Mouse (Mus musculus) yolk sac, embryonic 10.5 days (tissue): ENCODE data around the gene Zfp382.
"Not testable (repeated sequence)": the region's sequence is repeated elsewhere in the genome, so short reads cannot be mapped to it uniquely, and the experiment has no call there.

Source experiments
- DNase-seq: peaks from one replicate; pipeline ENCODE4 v3.0.0-alpha.2; 2017; ENCODE audit warnings: low spot score

The Zfp382 gene

DNA sequence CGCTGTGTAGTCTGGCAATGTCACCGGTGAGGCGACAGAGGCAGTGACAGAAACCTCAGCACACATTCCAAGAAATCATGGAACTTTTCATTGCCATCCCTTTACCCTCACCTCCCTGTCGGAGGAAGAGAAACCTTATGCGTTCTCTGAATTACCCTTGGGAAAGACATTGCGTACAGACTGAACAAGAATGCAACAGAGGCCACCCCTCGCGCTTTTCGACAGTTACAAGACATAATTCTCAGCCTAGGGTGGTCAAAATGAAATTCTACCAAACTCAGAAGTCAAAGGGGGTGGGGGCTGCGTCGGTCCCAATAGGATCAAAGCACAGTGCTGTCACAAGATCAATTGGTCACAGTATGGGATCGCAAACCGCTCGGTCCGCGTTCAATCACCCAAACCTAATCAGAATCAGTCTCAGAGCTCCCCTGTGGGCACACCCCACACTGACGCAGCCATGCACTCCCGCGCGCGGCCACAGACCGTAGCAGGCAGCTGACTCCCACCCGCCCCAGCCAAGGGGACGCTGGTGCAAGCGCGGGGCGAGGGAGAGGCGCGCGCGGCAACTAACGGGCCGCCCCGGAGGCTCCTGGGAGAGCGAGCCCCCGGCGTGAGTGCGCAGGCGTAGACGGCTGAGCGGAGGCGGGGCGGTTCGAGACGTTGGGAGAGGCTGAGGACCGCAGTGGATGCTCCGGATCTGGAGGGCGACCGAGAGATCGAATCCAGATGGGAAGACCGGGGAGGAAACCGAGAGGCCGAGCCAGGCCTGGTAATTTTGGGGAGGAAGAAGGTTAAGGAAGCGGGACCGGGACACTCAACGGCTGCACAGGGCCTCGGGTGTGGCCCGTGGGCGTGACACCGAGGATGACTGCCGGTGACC lies at the start of gene Zfp382:
Gene Zfp382, plus strand, starts transcription at position 635 of the 880 bp plus-strand sequence.
- peak; percentile 90 for DNase-seq

DNA sequence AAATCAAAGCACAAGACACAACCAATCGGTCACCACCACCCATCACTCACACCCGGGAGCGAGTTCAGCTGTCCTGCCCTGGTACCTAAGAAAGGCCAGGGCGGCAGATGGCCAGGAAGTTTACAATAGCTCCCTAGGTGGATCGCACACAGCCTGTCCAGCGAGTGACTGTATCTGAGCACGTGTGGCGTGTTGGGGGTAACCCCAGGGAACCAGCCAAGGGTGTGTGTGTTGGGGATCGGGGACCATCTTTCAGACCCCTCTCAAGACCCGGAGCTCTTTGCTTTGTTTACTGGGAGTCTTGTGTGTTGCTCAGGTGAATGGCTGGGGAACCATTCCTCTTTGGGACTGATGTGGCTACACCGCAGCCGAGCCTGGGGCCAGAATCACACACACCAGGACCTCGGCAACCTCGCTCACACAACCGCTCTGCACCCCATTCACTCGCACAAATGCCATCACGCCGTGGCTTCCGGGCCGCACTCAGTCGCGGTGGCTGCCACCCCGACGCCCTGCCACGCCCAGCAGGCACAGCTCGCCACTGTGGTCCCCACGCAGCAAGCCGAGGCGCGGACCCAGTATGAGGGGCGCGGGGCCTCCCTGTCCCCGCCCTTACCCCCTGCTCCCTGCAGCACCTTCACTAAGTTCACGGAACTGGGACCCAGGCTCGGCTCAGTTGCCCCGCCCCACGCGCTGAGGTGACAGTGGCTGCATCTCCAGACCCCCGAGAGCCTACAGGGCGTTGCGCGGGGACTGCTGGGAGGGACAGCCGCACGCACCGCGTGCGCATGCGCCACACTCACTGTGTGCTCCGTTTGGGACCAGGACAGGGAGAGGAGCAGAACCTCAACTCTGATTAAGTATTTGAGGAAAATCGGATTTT lies 49.4 kb upstream of the Zfp382 start, which contains the start of gene Zfp82:
Gene Zfp82, minus strand, starts transcription at position 755 of the 883 bp plus-strand sequence.
- peak; percentile 80 for DNase-seq

DNA sequence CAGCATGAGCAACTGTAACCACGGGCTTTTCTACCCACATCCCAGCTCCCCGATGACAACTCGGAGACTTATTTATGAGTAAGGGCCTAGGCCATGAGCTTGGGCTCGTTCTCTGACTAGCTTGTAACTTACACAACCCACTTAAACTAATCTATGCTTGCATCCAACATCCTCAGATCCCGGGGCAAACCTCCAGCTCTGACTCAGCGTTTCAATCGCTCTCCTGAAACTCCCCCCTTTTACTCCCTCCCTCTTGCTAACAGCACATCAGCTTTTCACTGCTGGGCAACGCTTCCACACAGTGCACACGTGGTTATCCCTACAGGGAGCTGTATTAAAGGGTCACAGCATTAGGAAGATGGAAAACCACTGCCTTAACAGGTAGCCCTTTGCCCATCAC lies 35.2 kb upstream of the Zfp382 start:
- no peak for DNase-seq

DNA sequence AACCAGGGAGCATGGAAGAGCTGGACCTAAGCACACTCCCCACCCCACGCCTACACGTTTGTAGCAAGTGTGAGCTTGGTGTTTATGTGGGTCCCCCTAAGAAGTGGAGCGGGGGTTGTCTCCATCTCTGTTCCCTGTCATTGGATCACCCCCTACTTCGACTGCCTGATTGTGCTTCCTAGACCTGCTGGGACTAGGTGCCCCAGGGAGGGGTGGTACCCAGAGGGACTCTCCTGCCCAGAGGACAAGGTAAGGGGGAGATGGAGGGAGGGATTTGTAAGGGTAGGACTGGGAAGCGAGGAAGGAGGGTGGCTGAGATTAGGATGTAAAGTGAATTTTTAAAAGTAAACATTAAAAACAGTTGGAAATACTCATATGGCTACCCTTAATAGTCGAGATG lies 32.3 kb upstream of the Zfp382 start:
- DNase-seq = no peak

DNA sequence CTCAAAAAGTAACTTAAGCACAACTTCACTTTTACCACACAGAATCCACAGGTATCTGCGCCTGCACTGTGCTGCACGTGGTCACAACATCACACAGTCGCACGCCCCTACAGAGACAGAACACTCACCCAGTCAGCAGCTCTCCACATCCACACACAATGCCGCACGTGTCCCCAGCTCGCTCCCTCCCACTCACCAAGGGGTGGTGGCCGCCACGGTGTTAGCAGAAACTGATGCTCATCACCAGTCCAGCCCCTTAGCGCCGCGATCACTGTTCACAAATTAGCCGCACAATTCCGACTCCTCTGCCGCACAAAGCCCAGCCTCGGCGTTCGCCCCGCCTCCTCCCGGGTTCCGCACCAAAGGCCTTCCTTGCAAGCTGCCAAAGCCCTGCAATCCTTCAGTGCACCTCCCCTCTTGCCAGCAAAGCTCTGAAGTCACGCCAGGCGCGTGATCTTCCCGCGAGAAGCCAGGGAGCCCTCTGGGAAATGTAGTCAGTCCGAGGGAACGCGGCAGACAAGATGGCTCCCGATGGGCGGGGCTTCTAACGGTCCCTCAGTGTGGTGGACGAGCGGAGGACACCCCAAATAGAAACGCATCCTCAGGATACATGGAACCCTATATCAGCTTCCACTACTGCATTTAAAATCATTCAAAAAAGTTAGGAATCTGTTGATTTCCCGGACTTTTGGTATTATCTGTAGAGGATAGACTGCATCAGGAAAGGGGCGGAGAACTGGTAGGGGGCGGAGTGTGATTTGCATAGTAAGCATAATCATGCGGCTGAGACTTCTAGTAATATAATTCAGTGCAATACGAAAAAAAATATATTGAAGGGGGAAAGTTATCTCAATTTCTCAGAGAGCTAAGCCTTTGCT lies 31.4 kb upstream of the Zfp382 start, which contains the start of the genes Gm26920 and Zfp566:
Gene Gm26920, minus strand, starts transcription at position 319 of the 878 bp plus-strand sequence.
Gene Zfp566, minus strand, starts transcription at position 436 of the 878 bp plus-strand sequence.
- peak; percentile 99 for DNase-seq

DNA sequence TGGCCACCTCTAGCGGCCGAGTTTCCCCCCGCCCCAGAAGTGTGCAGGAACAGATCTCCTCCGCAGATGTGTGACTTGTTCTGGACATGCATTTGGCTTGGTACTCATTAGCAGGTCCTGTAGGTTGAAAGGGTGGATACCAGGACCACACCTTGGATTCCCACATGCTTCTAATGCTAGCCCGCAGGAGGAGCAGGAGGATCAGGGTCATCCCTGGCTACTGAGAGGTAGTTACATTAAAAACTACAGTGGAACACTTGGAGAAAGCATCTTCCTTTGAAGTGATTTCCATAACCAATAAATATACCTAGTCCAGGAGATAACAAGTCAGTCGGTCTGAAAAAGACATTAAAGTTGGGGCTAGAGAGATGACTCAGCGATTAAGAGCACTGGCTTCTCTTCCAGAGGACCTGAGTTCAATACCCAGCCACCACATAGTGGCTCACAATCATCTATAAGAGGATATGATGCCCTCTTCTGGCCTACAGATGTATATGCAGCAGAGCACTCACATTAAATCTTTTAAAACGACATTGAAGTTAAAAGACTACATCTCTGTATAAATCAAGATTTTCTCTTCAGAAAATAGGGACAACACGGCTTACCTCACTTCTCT lies 30.7 kb upstream of the Zfp382 start:
- DNase-seq = peak; percentile 40

DNA sequence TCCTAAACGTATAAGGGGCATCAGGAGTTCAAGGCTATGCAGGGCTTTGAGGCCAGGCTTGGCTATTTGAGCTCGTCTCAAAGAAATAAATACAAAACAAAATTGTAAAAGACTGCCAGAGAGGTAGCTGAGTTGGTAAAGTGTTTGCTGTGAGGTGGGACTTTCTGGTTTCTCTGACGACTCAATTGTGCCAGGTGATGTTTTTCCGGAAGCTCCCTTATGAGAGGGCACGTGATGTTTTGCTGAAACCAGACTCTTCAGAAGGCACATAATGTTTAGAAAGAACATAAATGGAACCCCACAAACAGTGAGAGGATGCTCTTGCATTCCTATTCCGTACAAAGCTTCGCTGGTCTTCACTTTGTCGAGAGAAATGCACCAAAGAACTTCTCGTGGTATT lies 29.1 kb upstream of the Zfp382 start:
- DNase-seq = no peak

DNA sequence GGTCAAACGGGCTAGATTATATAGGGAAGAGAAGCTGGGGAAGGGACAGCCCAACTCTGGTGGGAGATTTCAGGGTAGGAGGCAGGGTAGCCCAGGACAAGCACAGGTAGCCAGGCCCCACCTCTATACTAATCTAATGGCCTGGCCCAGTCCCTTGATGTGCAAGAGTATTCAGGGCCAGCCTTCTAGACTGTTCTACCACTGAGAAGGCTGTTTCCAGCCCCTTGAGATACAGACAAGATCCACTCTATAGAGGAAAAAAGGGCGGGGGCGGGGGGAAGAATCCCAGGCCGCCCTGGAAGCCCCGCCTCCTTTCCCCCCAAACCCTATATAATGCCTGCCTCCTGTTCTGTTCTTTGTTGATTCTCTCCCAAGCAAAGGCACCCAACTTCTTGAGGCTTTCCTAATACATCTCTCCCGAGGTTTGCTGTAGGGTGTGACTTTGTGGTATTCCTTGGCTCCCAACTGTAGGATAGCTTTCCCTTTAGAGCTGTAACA lies 27.8 kb upstream of the Zfp382 start:
- no peak for DNase-seq

DNA sequence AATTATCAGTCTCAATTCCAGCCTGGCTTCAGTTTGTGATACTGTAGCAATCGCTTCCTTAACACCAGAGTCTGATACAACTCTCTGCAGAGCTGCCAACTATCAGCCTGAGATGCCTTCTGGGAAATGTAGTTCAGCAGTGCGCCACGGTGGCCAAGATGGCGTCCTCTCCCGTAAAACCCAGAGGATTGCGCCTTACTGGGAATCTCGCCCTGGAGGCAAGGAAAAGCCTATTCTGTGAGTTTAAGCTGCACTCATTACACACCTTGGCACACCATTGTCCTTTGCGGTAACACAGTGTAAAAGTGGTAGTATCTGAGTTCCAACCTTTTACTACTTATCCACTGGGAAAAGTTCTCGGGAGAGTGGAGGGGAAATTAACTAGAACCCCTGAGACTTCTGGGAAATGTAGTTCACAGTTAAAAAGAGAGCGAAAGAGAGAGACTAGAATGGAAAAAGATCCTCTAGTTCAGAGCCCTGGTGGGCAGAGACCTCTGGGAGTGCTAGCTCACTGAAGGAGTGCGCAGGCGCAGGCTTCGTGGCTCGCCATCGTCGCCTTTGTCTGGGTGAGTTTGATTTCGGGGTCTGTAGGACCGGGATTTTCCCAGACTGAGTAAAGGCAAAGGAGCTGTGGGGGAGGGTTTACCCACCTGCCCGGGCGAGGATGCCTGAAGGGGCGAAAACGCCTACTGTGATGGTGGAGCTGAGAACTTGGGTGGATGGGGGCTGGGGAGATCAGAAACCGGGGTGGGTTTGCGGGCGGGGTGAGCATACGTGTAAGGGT lies 26.9 kb upstream of the Zfp382 start, which contains the start of gene Zfp260:
Gene Zfp260, plus strand, starts transcription at position 132 of the 784 bp plus-strand sequence.
- DNase-seq = peak; percentile 93

DNA sequence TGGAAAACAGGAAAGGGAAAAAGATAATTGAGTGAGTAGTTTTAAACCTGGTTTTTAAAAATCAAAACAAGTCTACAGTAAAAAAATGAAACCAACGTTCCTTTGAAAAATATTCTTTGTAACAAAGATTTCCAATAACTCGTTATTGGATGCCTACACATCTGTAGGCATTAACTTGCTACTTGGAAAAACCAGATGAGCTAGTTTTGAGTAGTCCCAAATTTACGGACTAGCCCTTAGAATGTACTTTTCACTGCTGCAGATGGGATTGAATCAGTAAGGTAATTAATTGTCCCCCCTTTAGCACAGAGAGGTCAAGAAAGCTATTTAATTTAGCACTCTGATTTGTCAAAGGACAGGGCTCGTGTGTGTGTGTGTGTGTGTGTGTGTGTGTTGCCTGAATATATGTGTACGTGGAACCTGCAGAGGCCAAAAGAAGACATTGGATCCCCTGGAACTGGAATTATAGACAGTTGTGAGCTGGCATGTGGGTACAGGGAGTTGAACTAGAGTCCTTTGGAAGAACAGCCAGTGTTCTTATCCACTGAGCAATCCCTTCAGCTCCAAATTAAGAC lies 26.1 kb upstream of the Zfp382 start:
- peak; percentile 29 for DNase-seq

DNA sequence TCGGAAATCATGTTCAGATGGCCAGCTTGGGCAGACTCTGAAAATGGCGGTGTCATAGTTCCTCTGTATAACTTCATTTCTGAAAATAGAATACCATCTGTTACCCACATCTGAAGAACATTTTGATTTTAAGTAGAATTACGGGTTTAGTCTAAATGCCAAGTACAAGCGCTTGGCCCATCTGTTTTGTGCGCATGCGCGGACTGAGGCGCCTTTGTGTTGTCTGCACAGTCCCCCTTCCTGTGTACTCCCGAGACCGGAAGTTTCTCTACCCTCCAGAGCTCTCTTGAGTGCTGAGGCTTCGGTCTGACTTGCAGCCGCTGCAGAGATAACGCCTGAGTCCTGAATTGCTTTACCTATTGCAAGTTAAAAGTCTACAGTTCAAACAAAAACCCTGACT lies 22.4 kb upstream of the Zfp382 start:
- DNase-seq = peak; percentile 31

DNA sequence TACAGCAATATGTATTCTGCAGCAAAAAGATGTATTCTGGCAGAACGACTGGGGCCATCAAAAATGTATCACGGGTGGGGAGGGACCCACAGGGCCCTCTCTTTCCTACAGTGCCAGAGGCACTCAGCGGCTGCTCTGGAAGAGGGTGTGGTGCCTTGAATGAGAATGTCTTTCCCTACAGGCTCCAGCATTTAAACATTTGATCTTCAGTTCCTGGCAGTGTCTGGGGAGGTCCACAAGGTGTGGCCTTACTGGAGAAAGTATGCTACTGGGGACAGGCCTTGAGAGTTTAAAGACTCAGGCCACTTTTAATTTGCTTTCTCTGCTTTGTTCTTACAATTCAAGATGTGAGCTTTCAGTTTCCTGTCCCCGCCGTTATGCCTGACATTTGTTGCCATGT lies 5.7 kb upstream of the Zfp382 start:
- no peak for DNase-seq

DNA sequence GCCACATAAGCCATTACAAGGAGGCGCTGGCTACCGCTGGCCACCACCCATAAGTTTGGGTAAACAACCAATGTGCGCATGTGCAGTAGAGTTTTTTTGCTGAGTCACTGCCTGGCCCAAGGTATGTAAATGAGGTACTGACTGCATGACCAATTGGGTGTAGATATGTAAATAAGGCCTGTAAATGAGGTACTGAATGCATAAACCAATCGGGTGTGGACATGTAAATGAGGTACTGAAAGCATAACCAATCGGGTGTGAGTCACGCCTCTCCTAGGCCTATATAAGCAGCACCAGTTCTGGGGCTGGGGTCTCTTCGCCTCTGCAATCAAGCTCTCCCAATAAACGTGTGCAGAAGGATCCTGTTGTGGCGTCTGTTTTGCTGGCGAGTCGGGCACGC lies 3.8 kb upstream of the Zfp382 start:
- not testable (repeated sequence) for DNase-seq

DNA sequence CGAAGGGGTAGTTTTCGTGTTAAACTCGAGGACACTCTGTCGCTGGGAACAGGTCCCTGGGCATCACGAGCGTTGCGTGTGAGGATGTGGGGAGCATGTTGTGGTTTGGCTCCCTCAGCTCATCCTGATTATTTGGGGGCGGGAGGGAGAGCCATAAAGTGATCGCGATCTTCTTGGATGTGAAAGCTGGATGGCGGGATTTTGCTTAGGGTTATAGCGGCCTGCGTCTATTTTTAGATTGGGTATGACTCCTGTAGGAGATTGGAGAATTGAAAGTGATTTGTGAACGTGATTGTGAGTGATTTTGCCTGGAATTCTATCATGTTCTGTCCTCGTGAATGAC lies 417 bp downstream of the Zfp382 start:
- no peak for DNase-seq

DNA sequence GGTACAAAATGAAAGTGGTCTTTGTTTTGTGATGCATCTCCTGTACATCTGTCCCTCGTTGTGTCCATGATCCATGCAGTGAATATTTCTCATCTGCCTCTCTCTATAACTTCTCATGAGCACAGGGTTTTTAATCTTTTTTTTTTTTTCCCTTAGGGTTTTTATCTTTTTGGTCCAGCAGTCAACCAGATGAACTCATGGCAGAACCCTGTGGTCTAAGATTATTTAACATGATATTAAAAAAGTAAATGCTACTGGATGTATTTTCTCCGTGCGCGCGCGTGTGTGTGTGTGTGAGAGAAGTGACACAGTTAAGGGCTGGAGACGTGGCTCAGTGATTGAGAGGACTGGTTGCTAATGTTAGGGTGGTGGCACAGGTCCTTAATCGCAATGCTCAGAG lies 8.2 kb downstream of the Zfp382 start:
- no peak for DNase-seq

DNA sequence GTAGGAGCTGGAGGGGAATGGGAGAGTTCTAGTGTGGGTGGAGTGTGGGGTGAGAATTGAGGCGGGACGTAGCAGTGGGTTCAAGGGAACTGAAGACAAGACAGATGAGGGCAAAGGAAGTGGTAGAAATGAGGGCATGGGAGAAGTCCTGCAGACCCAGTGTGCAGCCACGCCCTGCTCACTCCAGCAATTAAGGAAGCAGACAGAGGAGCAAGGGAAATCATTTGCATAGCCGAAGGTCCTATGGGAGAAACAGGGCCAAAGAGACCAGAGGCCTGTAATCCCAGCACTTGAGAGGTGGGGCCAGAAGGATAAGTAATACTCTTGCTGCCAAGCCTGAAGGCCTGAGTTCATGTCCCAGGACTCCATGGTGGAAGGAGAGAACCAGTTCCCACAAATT lies 10.7 kb downstream of the Zfp382 start:
- no peak for DNase-seq

DNA sequence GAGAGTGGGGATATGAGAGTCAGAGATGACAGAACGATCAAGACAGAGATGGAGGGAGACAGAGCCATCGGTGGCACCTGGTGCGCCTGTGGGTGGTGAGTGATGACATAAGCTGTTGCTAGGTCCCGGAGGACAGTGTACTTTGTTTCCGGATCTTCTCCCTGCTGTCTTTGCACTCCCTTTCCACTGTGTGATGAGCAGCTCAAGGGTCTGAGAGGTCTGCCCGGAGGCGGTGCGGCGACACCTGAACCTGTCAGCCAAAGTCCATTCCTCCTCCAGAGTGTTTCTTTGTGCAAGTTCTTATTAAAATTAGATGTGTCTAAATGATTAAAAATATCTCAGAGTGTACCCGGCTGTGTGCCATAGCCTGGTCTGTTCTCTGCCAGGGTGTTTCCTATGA lies 15.1 kb downstream of the Zfp382 start:
- peak; percentile 38 for DNase-seq

DNA sequence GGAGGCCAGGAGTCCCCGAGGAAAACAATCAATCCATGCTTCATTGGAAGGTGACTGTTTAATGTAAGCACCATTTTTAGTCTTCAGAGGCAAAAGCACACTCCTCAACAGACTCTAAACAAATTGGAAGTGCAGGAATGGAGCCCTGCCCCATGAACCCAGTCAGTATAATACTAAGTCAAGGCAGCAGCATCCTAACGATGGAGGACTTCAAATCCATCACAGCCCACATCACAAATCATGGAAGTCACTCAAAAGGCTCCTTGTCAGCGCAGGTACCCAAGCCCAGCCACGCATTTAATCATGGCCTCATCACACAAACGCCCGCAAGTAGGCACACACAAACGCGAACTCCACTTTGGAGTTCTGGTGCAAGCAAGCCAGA lies 21.4 kb downstream of the Zfp382 start:
- no peak for DNase-seq

DNA sequence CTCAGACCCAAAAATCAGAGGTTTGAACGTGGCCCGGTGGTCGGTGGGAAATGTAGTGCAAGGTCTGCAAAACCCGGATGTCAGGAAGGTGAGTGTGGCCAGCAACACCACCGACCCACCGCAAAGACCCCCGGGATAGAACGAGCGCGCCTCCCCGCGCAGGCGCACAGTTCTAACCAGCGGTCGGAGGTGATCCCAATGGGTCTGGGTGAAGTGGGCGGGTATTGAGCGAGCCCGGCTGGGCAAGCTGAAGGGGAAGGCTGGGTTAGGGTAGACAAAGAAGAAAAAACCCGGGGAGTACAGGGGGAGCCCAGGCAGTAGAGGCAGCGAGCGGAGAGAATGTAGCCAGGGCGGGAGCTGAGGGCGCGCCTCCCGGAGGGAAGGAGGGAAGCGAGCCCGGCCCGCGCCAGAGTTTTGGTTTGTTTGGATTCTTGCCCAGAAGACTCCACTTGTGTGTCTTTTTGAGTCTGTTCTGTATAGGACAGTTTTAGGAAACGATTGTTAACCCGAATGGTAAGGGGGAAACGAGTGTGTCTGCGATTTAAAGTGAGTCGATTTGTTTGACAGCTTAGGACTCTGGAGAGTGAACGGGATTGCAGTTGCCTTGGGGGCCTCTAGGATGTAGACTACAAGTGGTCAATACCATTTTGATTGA lies 21.9 kb downstream of the Zfp382 start:
- DNase-seq = peak; percentile 88
